Mouse (Mus musculus) B cell, adult 2 months (primary cell): ENCODE data around the gene C130060K24Rik.

ENCODE experiments used
- DNase-seq, 2 experiments: peaks; one replicate each; pipeline ENCODE4 v3.0.0; 2022

The C130060K24Rik gene

GRCm38 (mm10) chr6:65380918-65381772 is at the start of gene C130060K24Rik:
TSS of gene C130060K24Rik (plus strand) at chr6:65381105.
- DNase-seq, result no peak

DNA sequence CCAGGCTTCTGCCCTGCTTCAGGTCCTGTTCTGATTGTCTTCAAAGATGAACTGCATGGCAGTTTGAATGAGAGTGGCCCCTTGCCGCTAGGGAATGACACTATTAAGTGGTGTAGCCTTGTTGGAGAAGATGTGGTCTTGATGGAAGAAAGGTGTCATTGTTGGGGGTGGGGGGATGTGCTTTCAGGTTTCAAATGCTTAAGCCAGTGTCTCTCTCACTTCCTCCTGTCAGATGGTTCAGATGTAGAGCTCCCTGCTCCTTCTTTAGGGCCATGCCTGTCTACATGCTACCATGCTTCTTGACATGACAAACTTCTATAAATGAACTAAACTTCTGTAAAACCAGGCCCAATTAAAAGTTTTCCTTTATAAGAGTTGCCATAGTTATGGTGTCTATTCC is 46.7 kb upstream of the C130060K24Rik start:
- no peak for DNase-seq

DNA sequence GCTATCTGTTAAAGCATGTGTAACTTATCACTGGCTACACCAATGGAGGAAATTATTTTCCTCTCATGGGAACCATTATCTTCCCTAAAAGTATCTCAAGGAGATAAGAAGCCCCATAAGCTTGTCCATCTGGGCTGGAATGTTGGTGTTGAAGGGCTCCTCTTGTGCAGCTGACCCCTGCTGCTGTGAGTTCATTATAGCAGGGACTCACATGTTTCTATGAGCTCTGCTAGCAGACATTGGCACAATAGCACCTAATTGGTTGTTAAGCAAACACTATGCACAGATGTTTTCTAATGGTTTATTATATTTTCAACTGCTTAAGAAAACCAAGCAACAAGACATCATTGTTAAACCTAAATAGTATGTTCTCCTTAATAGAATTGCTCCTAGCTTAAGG is 41.5 kb upstream of the C130060K24Rik start:
- DNase-seq, result no peak

- no peak for DNase-seq
Observed at GRCm38 (mm10) chr6:65341360-65341759, 39.5 kb upstream of the C130060K24Rik start.

DNA sequence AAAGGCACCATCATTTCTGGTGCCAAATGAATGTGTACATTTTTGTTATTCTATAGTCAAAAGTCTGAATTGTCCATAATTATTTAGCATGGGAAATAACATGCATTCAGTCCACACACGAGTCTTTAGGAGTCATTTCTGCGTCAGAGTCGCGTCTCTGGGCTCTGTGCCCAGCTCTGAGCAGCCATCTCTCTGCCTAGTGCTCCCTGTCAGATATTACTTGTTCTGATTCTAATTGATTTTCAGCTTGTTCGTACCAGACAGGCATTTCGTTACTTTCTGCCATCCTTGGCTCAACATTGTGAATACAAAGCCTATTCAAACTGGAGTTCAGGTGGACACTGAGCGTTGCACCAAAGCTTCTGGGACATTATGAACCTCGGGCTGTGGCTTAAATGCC is 33.2 kb upstream of the C130060K24Rik start:
- no peak for DNase-seq

DNA sequence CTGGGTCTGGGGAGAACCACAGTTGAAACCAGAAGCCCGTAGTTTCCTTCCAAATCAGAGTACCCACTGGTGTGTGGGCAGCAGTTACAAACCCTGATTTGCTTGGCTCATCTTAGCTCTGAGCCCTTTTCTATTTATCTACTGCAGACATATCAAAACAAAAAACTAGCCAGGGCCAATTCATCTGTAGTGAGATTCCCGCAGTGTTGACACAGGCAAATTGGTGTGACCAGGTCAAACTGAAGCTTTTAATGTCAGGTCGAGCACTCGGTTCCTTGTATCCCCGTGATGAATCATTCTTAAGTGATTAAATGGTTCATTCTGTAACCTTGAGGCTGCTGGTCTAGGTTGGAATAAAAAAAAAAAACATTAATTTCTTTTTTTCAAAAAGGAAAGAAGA is 32.6 kb upstream of the C130060K24Rik start:
- no peak for DNase-seq

- no peak for DNase-seq
Observed at GRCm38 (mm10) chr6:65351622-65352021, 29.3 kb upstream of the C130060K24Rik start.

DNA sequence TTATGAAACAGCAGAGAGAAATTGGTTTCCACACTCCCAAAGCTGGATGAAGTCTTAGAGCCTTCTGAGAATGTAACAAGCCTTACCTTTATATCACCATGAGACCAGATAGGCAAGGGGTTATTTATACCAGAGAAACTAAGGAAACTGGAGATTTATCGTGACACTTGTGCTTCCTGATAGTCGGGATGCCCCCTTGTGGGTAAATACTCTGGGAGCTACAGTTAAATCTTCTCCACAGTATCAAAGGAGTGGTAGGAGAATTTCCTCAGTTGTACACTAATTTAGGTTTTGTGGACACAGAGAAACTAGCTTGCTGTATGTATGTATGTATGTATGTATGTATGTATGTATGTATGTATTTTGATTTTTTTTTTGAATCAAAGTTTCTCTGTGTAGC is 5.0 kb upstream of the C130060K24Rik start:
- no peak for DNase-seq

DNA sequence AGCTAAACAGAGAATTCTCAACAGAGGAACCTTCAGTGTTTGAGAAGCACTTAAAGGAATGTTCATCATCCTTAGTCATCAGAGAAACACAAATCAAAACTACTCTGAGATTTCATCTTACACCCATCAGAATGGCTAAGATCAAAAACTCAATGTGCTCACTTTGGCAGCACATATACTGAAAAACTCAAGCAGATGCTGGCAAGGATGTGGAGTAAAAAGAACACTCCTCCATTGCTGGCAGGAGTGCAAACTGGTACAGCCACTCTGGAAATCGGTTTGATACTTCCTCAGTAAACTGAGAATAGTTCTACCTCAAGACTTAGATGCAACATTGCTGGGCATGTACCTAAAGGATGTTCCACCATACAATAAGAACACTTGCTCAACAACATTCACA is 41.0 kb downstream of the C130060K24Rik start:
- DNase-seq, result no peak

DNA sequence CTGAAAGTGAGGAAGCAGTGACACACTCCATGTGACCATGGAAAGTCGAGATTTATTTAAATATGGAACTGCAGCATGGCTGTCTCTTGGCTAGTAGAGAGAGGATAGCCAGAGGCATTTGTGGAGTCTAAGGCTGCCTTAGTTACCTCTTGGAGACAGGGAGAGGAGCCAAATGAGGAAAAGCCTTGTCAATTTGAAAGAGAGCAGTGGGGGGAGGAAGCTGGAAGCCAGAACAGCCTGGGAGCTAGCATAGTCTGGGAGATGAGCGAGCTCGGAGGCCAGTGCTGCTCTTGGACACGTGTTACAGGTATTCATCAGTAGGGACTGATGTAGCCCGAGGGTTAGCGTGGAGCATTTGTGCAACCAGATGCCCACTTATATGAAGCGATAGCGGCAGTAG is 46.2 kb downstream of the C130060K24Rik start:
- no peak for DNase-seq

DNA sequence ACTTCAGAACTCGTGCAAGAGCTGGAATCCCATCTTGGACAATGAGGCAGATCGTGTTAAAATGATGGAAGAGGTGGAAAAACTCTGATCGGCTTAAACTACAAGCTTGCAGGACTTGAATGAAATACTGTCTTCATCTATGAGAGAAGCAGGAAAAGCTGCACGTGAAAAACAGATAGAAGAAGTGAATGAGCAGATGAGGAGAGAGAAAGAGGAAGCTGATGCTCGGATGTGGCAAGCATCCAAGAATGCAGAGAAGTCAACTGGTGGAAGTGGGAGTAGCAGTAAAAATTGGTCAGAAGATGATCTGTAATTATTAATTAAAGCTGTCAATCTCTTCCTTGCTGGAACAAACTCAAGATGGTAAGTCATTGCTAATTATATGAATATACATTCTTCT is 52.3 kb downstream of the C130060K24Rik start:
- no peak for DNase-seq

DNA sequence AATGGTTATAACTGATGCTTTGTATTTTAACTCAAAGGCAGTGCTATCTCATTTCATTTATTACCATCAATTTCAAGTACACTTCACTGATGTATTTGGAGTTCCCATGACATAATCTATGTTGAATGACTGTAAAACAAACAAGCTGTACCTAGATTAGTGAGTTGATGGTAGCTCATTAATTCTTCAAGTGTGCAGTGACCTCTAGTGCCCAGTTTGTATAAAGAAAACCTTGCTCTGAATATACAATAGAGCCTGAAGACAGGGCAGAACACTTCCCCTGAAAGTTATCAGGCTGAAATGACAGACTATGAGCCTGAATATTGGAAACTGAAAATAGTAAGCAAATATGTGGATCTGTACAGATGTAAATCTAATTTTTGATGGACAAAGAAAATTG is 72.6 kb downstream of the C130060K24Rik start:
- DNase-seq, result peak; percentile 6 to 17

GRCm38 (mm10) chr6:65465294-65465693 is 84.4 kb downstream of the C130060K24Rik start:
- DNase-seq, result no peak

DNA sequence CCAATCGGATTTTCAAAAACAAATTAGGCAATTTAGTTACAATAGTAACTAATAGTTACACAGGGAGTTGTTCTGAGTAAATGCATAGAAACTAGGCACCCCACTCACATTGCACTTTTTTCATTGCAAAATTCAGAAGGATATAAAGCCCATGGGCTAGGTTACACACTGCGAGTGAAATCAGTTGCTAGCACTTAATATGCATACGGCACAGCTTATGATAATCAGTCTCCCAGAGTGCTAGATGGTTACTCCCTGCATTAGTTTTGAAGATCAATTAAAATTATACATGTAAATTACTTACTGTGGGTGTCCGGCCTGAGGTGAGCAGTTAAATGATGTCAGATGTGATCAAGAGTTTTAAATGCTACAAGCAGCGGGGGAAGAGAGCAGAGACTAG is 89.4 kb downstream of the C130060K24Rik start:
- DNase-seq, result no peak

- DNase-seq, result no peak
Observed at GRCm38 (mm10) chr6:65472455-65472854, 91.5 kb downstream of the C130060K24Rik start.

DNA sequence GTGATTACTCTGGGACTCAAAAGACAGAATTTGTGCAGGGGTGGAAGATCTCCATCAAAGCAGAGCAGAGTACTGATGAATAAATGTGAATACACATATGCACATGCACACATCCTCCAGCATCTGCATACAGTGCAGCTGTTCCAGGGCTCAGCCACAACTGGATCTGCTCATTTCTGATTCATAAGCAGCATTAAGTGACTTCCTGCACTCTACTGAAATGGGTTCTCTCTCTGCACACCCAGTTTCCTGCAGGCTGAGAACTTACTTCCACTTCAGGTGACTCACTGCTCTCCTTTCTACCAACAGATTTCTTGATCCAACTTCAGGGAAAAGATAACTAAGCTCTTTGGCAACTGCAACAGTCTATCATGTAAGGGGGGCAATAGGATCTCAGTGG is 117.9 kb downstream of the C130060K24Rik start:
- DNase-seq, result no peak
